Mouse (Mus musculus): Measurements from ENCODE around the gene Pgm5.

DNA sequence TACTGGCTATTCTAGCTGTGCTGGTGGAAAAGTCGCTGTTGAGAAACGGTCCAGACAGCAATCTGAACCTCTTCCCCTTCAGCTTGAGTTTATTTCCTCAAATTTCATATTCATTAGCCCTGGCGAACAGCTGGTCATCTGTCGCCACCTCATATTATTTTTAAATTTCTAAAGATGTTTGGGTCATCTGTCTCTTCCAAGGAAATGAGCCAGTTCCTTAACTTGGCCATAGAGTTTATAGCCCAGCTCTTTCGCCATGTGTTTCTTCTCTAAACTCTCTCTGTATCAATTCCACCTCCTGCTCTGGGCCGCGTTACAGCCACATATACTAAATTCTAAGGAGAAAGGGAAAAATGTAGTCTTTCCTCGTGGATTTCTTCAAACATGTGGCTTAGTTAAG, 158.0 kb downstream of the Pgm5 start:
- TF ChIP-seq CTCF (IDR thresholded peaks at IDR 0.05; ENCODE audit: low read depth) = no peak
- TF ChIP-seq EP300 (IDR thresholded peaks at IDR 0.05; ENCODE audit: low read depth) = no peak
